Mouse (Mus musculus): ENCODE data around the gene Fthl17e. TPM values are rescaled to one million over a fixed set of nuclear protein-coding genes. Genes with fewer than 3 reads are reported as not detected.
"Not testable (repeated sequence)": the region's sequence is repeated elsewhere in the genome, so short reads cannot be mapped to it uniquely, and the experiment has no call there.

Fthl17e gene
- not detected in 2 replicates for polyA plus RNA-seq (2015; fragmentation: Nextera tagmentation; extraction: Ambion mirVana)

DNA sequence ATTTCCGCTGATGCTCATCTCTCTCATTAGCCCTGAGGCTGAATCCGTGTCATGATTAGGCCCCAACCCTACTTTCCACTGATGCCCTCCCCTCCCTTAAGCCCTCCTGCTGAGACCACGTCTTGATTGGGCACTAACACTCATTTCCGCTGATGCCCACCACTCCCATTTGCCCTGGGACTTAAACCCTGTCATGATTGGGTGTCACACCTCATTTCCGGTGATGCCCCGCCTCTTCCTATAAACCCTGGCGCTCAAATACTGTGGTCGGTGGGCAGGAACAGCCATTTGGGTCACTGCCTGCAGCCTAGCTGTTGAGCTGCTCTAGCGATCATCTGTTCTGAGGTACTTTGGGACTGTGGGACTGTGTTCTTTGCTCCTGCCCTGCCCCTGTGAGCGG is at the start of gene Fthl17e:
Gene Fthl17e (plus strand): TSS at position 301 of the 400 bp plus-strand sequence.
- H3K36me3 ChIP-seq (replicated peaks); H3K4me3 ChIP-seq (replicated peaks); ATAC-seq (ENCODE audit: insufficient read depth); H3K9me3 ChIP-seq (replicated peaks); H3K27me3 ChIP-seq; H3K27ac ChIP-seq (replicated peaks); H3K4me1 ChIP-seq (replicated peaks); H3K4me2 ChIP-seq; H3K9ac ChIP-seq: not testable (repeated sequence)
- WGBS (ENCODE audit: insufficient replicate concordance) = no CpG with 5 or more reads among the region's 10 CpGs

GRCm38 (mm10) chrX:8986655-8987054 is 46.6 kb upstream of the Fthl17e start, which contains the start of gene Fthl17d:
Fthl17d (minus strand) TSS chrX:8986755.
- ATAC-seq (ENCODE audit: insufficient read depth); H3K27me3 ChIP-seq: not testable (repeated sequence)

GRCm38 (mm10) chrX:9016079-9016478 is 17.2 kb upstream of the Fthl17e start:
- no peak overlapping the region for H3K4me2 ChIP-seq
- H3K36me3 ChIP-seq (replicated peaks) = no peaks in the 10 kb centered on the region
- WGBS (ENCODE audit: insufficient replicate concordance) = 36% methylated on average over 1 of the region's 1 CpGs
- no peak for ATAC-seq (ENCODE audit: insufficient read depth)
- no peak overlapping the region for H3K27ac ChIP-seq (replicated peaks)
- no peaks in the 10 kb centered on the region for H3K27me3 ChIP-seq
- H3K9me3 ChIP-seq (replicated peaks) = no peaks in the 10 kb centered on the region
- H3K4me1 ChIP-seq (replicated peaks) = no peaks in the 10 kb centered on the region
- no peak overlapping the region for H3K4me3 ChIP-seq (replicated peaks)
- no peak overlapping the region for H3K9ac ChIP-seq

More at GRCm38 (mm10) chrX:8986655-8987054, 46.6 kb upstream of the Fthl17e start, which contains the start of gene Fthl17d:
- H3K9ac ChIP-seq; H3K4me3 ChIP-seq (replicated peaks); H3K36me3 ChIP-seq (replicated peaks); H3K4me1 ChIP-seq (replicated peaks); H3K27ac ChIP-seq (replicated peaks); H3K4me2 ChIP-seq; H3K9me3 ChIP-seq (replicated peaks): not testable (repeated sequence)
- WGBS (ENCODE audit: insufficient replicate concordance) = no CpG with 5 or more reads among the region's 9 CpGs

DNA sequence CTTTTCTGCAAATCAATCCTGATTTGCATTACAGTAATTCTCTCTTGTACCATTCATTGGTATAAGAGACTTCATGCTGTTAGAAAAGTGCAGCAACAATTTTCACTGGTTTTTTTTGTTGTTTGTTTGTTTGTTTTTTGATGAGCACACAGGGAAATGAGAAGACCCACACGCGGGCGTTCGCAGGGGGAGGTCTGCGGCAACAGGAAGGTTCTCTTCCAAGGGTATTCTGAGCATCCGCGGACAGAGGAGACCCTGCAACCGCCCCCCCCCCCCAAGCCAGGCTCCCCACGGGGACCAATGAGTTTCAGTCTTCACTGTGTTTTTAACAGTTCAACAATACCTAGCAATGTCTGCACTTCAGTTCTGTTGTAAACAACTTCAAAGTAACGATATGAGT is 13.8 kb upstream of the Fthl17e start:
- no peaks in the 10 kb centered on the region for H3K4me1 ChIP-seq (replicated peaks)
- H3K27ac ChIP-seq (replicated peaks) = no peak overlapping the region
- ATAC-seq (ENCODE audit: insufficient read depth) = no peak
- H3K4me2 ChIP-seq = no peak overlapping the region
- no peaks in the 10 kb centered on the region for H3K9me3 ChIP-seq (replicated peaks)
- H3K27me3 ChIP-seq = no peaks in the 10 kb centered on the region
- H3K36me3 ChIP-seq (replicated peaks) = no peaks in the 10 kb centered on the region
- H3K9ac ChIP-seq = no peak overlapping the region
- 54% methylated on average over 10 of the region's 10 CpGs for WGBS (ENCODE audit: insufficient replicate concordance)
- no peak overlapping the region for H3K4me3 ChIP-seq (replicated peaks)

GRCm38 (mm10) chrX:9041611-9042010 is 8.3 kb downstream of the Fthl17e start:
- not testable (repeated sequence) for H3K36me3 ChIP-seq (replicated peaks); H3K27me3 ChIP-seq; H3K9me3 ChIP-seq (replicated peaks); H3K4me2 ChIP-seq; H3K4me3 ChIP-seq (replicated peaks); H3K9ac ChIP-seq; ATAC-seq (ENCODE audit: insufficient read depth); H3K27ac ChIP-seq (replicated peaks); H3K4me1 ChIP-seq (replicated peaks)
- 22% methylated on average over 3 of the region's 4 CpGs for WGBS (ENCODE audit: insufficient replicate concordance)

DNA sequence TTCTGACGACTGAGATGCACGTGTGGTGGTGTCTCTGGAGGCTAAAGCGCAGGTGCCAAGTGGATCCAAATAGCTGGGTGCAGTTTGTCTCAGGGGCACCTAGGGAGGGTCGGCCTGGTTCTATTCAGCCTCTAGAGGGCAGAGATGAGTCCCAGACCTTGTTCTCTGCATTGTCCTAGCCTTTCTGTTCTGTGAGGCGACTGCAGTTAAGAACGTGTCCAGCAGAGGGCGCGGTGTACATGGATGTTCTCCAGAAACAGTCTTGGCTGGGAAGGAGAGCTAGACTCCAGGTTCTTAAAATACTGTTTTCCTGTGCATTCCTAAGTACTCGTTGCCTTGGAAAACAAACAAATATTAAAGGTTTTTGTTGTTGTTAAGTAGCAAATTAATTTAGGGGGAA is 27.7 kb downstream of the Fthl17e start:
- 24% methylated on average over 8 of the region's 9 CpGs for WGBS (ENCODE audit: insufficient replicate concordance)
- not testable (repeated sequence) for H3K4me2 ChIP-seq; H3K4me1 ChIP-seq (replicated peaks); H3K27ac ChIP-seq (replicated peaks); H3K36me3 ChIP-seq (replicated peaks); H3K9ac ChIP-seq; H3K4me3 ChIP-seq (replicated peaks); H3K27me3 ChIP-seq; H3K9me3 ChIP-seq (replicated peaks); ATAC-seq (ENCODE audit: insufficient read depth)

DNA sequence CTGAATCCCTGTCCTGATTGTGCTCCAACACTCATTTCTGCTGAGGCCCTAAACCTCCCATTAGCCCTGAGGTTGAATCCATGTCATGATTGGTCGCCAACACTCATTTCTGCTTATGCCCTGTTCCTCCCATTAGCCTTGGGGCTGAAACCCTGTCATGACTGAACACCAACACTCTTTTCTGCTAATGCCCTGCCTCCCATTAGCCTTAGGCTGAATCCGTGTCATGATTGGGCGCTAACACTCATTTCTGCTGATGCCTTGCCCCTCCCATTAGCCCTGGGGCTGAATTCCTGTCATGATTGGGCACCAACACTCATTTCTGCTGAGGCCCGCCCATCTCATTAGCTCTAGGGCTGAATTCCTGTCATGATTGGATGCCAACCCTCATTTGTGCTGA is 28.8 kb downstream of the Fthl17e start:
- Histone ChIP-seq H3K9ac (no peak overlapping the region), H3K36me3 (replicated peaks) (no peaks in the 10 kb centered on the region), H3K9me3 (replicated peaks) (no peaks in the 10 kb centered on the region), H3K4me1 (replicated peaks) (no peaks in the 10 kb centered on the region), H3K4me3 (replicated peaks) (no peak overlapping the region), H3K27me3 (no peaks in the 10 kb centered on the region), H3K4me2 (no peak overlapping the region), H3K27ac (replicated peaks) (no peak overlapping the region)
- ATAC-seq (ENCODE audit: insufficient read depth) = no peak
- whole genome bisulfite sequencing (ENCODE audit: insufficient replicate concordance) = 54% methylated on average over 4 of the region's 4 CpGs

DNA sequence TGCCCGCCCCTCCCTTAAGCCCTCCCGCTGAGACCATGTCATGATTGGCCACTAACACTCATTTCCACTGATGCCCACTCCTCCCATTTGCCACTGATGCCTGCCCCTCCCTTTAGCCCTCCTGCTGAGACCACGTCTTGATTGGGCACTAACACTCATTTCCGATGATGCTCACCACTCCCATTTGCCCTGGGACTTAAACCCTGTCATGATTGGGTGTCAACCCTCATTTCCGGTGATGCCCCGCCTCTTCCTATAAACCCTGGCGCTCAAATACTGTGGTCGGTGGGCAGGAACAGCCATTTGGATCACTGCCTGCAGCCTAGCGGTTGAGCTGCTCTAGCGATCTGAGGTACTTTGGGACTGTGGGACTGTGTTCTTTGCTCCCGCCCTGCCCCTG is 29.4 kb downstream of the Fthl17e start, which contains the start of gene Fthl17f:
Gene Fthl17f (plus strand): TSS at position 301 of the 400 bp plus-strand sequence.
- not testable (repeated sequence) for H3K4me1 ChIP-seq (replicated peaks); H3K9me3 ChIP-seq (replicated peaks); ATAC-seq (ENCODE audit: insufficient read depth); H3K36me3 ChIP-seq (replicated peaks); H3K4me2 ChIP-seq; H3K4me3 ChIP-seq (replicated peaks); H3K27me3 ChIP-seq; H3K9ac ChIP-seq; H3K27ac ChIP-seq (replicated peaks)
- 72% methylated on average over 11 of the region's 11 CpGs for WGBS (ENCODE audit: insufficient replicate concordance)

- not testable (repeated sequence) for H3K4me3 ChIP-seq (replicated peaks); H3K27me3 ChIP-seq; H3K27ac ChIP-seq (replicated peaks); H3K36me3 ChIP-seq (replicated peaks); H3K4me2 ChIP-seq; H3K9ac ChIP-seq; H3K4me1 ChIP-seq (replicated peaks); ATAC-seq (ENCODE audit: insufficient read depth); H3K9me3 ChIP-seq (replicated peaks)
- 11% methylated on average over 10 of the region's 10 CpGs for WGBS (ENCODE audit: insufficient replicate concordance)
Observed at GRCm38 (mm10) chrX:9077699-9078098, 44.4 kb downstream of the Fthl17e start.

Other genes with a start within 250 kb of the Fthl17e start
- not detected in 2 replicates for gene Ssxb5, start 229.8 kb upstream of the Fthl17e start, polyA plus RNA-seq (2015; fragmentation: Nextera tagmentation; extraction: Ambion mirVana)
- not detected in 2 replicates for gene Gm6592, start 189.5 kb upstream of the Fthl17e start, polyA plus RNA-seq (2015; fragmentation: Nextera tagmentation; extraction: Ambion mirVana)
- not detected in 2 replicates for gene Gm5751, start 159.2 kb upstream of the Fthl17e start, polyA plus RNA-seq (2015; fragmentation: Nextera tagmentation; extraction: Ambion mirVana)
- gene B630019K06Rik, start 141.1 kb upstream of the Fthl17e start, polyA plus RNA-seq (2015; fragmentation: Nextera tagmentation; extraction: Ambion mirVana) = 0.13 and 0.15 TPM in 2 replicates
- gene Fthl17b, start 70.5 kb upstream of the Fthl17e start, polyA plus RNA-seq (2015; fragmentation: Nextera tagmentation; extraction: Ambion mirVana) = not detected in 2 replicates
- not detected in 2 replicates for gene Fthl17c, start 56.9 kb upstream of the Fthl17e start, polyA plus RNA-seq (2015; fragmentation: Nextera tagmentation; extraction: Ambion mirVana)
- gene Fthl17d, start 46.7 kb upstream of the Fthl17e start, polyA plus RNA-seq (2015; fragmentation: Nextera tagmentation; extraction: Ambion mirVana) = not detected in 2 replicates
- not detected in 2 replicates for gene Fthl17f, start 29.5 kb downstream of the Fthl17e start, polyA plus RNA-seq (2015; fragmentation: Nextera tagmentation; extraction: Ambion mirVana)
- gene 4930402K13Rik, start 71.1 kb downstream of the Fthl17e start, polyA plus RNA-seq (2015; fragmentation: Nextera tagmentation; extraction: Ambion mirVana) = not detected in 2 replicates
- gene Lancl3, start 166.4 kb downstream of the Fthl17e start, polyA plus RNA-seq (2015; fragmentation: Nextera tagmentation; extraction: Ambion mirVana) = 0.24 and 0.28 TPM in 2 replicates
- gene Gm14862, start 223.4 kb downstream of the Fthl17e start, polyA plus RNA-seq (2015; fragmentation: Nextera tagmentation; extraction: Ambion mirVana) = 2.6 and 3.4 TPM in 2 replicates
- gene Xk, start 239.3 kb downstream of the Fthl17e start, polyA plus RNA-seq (2015; fragmentation: Nextera tagmentation; extraction: Ambion mirVana) = 24.3 and 25.4 TPM in 2 replicates

All from liver, embryonic 15.5 days (tissue).